Mouse (Mus musculus) liver, embryonic 13.5 days (tissue): ENCODE data around the gene Rgs16. TPM values are rescaled to one million over a fixed set of nuclear protein-coding genes. Genes with fewer than 3 reads are reported as not detected.

Source experiments
- ATAC-seq: fragments of 200-750 bp; cut with Nextera tagmentation; 2 replicates; pipeline ENCODE4 v1.8.0; 2017; ENCODE audit warnings: low read depth, mild to moderate bottlenecking, moderate number of reproducible peaks, moderate library complexity
- DNase-seq: peaks from one replicate; pipeline ENCODE4 v3.0.0; 2022
- H3K27ac ChIP-seq: fragments of 300-500 bp; sonication (generic); 2 replicates; pipeline ENCODE4 v1.5.1; 2015; ENCODE audit warnings: moderate library complexity, mild to moderate bottlenecking, inconsistent platforms
- H3K27me3 ChIP-seq: fragments of 300-500 bp; sonication (generic); 2 replicates; pipeline ENCODE4 v1.6.1; 2015; ENCODE audit warnings: mild to moderate bottlenecking, inconsistent platforms
- H3K36me3 ChIP-seq: fragments of 300-500 bp; sonication (generic); 2 replicates; pipeline ENCODE4 v1.6.1; 2015; ENCODE audit warnings: mild to moderate bottlenecking, inconsistent platforms
- H3K4me1 ChIP-seq: fragments of 300-500 bp; sonication (generic); replicated peaks from 2 replicates; pipeline ENCODE4 v1.6.1; 2015; ENCODE audit warnings: inconsistent platforms
- H3K4me2 ChIP-seq: fragments of 300-500 bp; sonication (generic); 2 replicates; pipeline ENCODE4 v1.6.1; 2015; ENCODE audit warnings: inconsistent platforms, mild to moderate bottlenecking, moderate library complexity
- H3K4me3 ChIP-seq: fragments of 300-500 bp; sonication (generic); replicated peaks from 2 replicates; pipeline ENCODE4 v1.5.1; 2015; ENCODE audit warnings: mild to moderate bottlenecking, inconsistent platforms
- H3K9ac ChIP-seq: fragments of 300-500 bp; sonication (generic); 2 replicates; pipeline ENCODE4 v1.6.1; 2015; ENCODE audit warnings: mild to moderate bottlenecking, inconsistent platforms
- H3K9me3 ChIP-seq: fragments of 300-500 bp; sonication (generic); replicated peaks from 2 replicates; pipeline ENCODE4 v1.6.1; 2016; ENCODE audit warnings: inconsistent platforms
- WGBS: fragments of 180-500 bp; shearing (Covaris S2); methylation state at CpG from one replicate; pipeline ENCODE4 v1.1.7; 2015; ENCODE audit not compliant: insufficient replicate concordance; 5-methylcytosine and 5-hydroxymethylcytosine counted together
- polyA plus RNA-seq: library from polyadenylated mRNA; unstranded; fragments of >200 nt; fragmentation: Nextera tagmentation; extraction: Ambion mirVana; gene quantifications from 2 replicates; pipeline ENCODE4 v1.2.1, GENCODE M21; 2015

The Rgs16 gene
- polyA plus RNA-seq, 1 experiment from 2014 or later, result 0.39 TPM

GRCm38 (mm10) chr1:153790708-153791107 is 50.6 kb downstream of the Rgs16 start:
- Histone ChIP-seq H3K4me1 (no peaks in the 10 kb centered on the region), H3K4me2 (no peak overlapping the region), H3K27ac (no peak overlapping the region), H3K4me3 (no peak overlapping the region), H3K27me3 (no peaks in the 10 kb centered on the region), H3K9me3 (no peaks in the 10 kb centered on the region), H3K36me3 (no peaks in the 10 kb centered on the region), H3K9ac (no peak overlapping the region)
- ATAC-seq (no peak), DNase-seq (no peak)
- 17% methylated on average over 2 of the region's 2 CpGs for WGBS

GRCm38 (mm10) chr1:153794241-153794640 is 54.1 kb downstream of the Rgs16 start:
- H3K4me2 ChIP-seq, result no peak overlapping the region
- 75% methylated on average over 3 of the region's 3 CpGs for WGBS
- no peaks in the 10 kb centered on the region for H3K9me3 ChIP-seq
- no peak overlapping the region for H3K27ac ChIP-seq
- no peaks in the 10 kb centered on the region for H3K36me3 ChIP-seq
- H3K4me3 ChIP-seq, result no peak overlapping the region
- H3K27me3 ChIP-seq, result no peaks in the 10 kb centered on the region
- ATAC-seq (no peak), DNase-seq (no peak)
- H3K9ac ChIP-seq, result no peak overlapping the region
- no peaks in the 10 kb centered on the region for H3K4me1 ChIP-seq

Other genes starting within 250 kb of the Rgs16 start
- gene Npl, start 190.3 kb upstream of the Rgs16 start, polyA plus RNA-seq, result 8.0 and 10.1 TPM in 2 replicates
- 0.07 and 0.09 TPM in 2 replicates for gene Rgs8, start 87.3 kb upstream of the Rgs16 start, polyA plus RNA-seq
- 13.8 and 15.9 TPM in 2 replicates for gene Rnasel, start 9.1 kb downstream of the Rgs16 start, polyA plus RNA-seq
- not detected in 2 replicates for gene Rgsl1, start 103.8 kb downstream of the Rgs16 start, polyA plus RNA-seq
- gene Teddm1b, start 134.0 kb downstream of the Rgs16 start, polyA plus RNA-seq, result 0.10 and 0.17 TPM in 2 replicates
- not detected in 2 replicates for gene Teddm1a, start 151.4 kb downstream of the Rgs16 start, polyA plus RNA-seq
- 114 TPM in 2 replicates for gene Glul, start 159.6 kb downstream of the Rgs16 start, polyA plus RNA-seq
- gene Teddm2, start 159.9 kb downstream of the Rgs16 start, polyA plus RNA-seq, result 0.39 and 0.41 TPM in 2 replicates